ENCODE assay signal across 16 mouse cellular contexts in genomic region chr13:97461207-97461606, GRCm38 (mm10).
A peak's percentile ranks its signal among the peaks of the same experiment; 100 is the strongest.
DNase-seq lines count a peak whose midpoint lies in the region; ATAC-seq and TF ChIP-seq lines count a peak whose summit lies in the region.
"Had no signal": no experiment of that assay in that cellular context is flagged by ENCODE, and none has a peak within 500 bp of the region (broad histone marks: within the 10 kb centered on the region; RNA-seq: fewer than 3 reads in every experiment).

No protein-coding gene starts in this region.

- TF ChIP-seq CTCF in layer of hippocampus, adult 2 months (conservative IDR thresholded peaks at IDR 0.05): no peak

- H3K4me1 ChIP-seq in midbrain, embryonic 10.5 days: no peaks in the 10 kb centered on the region; the same call in 1 of the 2 replicates
- H3K4me1 ChIP-seq in midbrain, embryonic 16.5 days (ENCODE audit: control insufficient read depth, insufficient read depth, low read length): no peaks in the 10 kb centered on the region
- peaks cover 49% of the 10 kb centered on the region for H3K4me1 ChIP-seq in liver, embryonic 15.5 days (replicated peaks)
- H3K4me1 ChIP-seq: midbrain, embryonic 15.5 days; neural tube, embryonic 15.5 days had no signal

- no peak overlapping the region for H3K9ac ChIP-seq in midbrain, embryonic 16.5 days (ENCODE audit: low read depth, low read length)
- H3K9ac ChIP-seq in liver, embryonic 15.5 days: no peak overlapping the region
- H3K9ac ChIP-seq: forebrain, embryonic 15.5 days; midbrain, embryonic 15.5 days; neural tube, embryonic 15.5 days had no signal

- DNase-seq in layer of hippocampus, adult 2 months (ENCODE audit: low spot score in 2 of 2): no peak
- DNase-seq in layer of hippocampus, adult 18-20 months (ENCODE audit: low spot score in 2 of 2): no peak
- no peak for DNase-seq in midbrain, embryonic 10.5 days (ENCODE audit: low spot score)
- no peak for DNase-seq in c-Kit-positive CD71-positive TER-119-positive erythroid progenitor cells, embryonic 14.5 days (ENCODE audit: low spot score)
- no peak for DNase-seq in urinary bladder, postnatal 10 days (ENCODE audit: low spot score)
- DNase-seq: cerebellum, adult 8-10 months; kidney, adult 18-20 months; layer of hippocampus, postnatal 36 days; thymus, postnatal 4 days had no signal

- H3K27me3 ChIP-seq in midbrain, embryonic 10.5 days (ENCODE audit: low read depth, poor library complexity, severe bottlenecking): no peaks in the 10 kb centered on the region
- no peaks in the 10 kb centered on the region for H3K27me3 ChIP-seq in midbrain, embryonic 16.5 days (ENCODE audit: control insufficient read depth, insufficient read depth, low read depth, low read length)
- H3K27me3 ChIP-seq in liver, embryonic 15.5 days: no peaks in the 10 kb centered on the region
- H3K27me3 ChIP-seq: forebrain, embryonic 15.5 days; midbrain, embryonic 15.5 days; neural tube, embryonic 15.5 days had no signal

- no peaks in the 10 kb centered on the region for H3K36me3 ChIP-seq in midbrain, embryonic 10.5 days
- no peaks in the 10 kb centered on the region for H3K36me3 ChIP-seq in midbrain, embryonic 16.5 days (ENCODE audit: control insufficient read depth, insufficient read depth, low read length)
- H3K36me3 ChIP-seq in liver, embryonic 15.5 days (replicated peaks): no peaks in the 10 kb centered on the region
- H3K36me3 ChIP-seq: forebrain, embryonic 15.5 days; midbrain, embryonic 15.5 days; neural tube, embryonic 15.5 days had no signal

- peak overlapping the region; percentile 48 for H3K27ac ChIP-seq in layer of hippocampus, adult 2 months
- H3K27ac ChIP-seq in midbrain, embryonic 10.5 days (replicated peaks): peak overlapping the region; percentile 42; the same call in 1 of the 2 replicates
- H3K27ac ChIP-seq in midbrain, embryonic 16.5 days (ENCODE audit: low read length): no peak overlapping the region
- peak overlapping the region; percentile 69 for H3K27ac ChIP-seq in liver, embryonic 15.5 days (replicated peaks)
- H3K27ac ChIP-seq: forebrain, embryonic 15.5 days; kidney, postnatal 0 days; midbrain, embryonic 15.5 days; neural tube, embryonic 15.5 days had no signal

- 94% methylated on average over 4 of the region's 4 CpGs for WGBS in midbrain, embryonic 10.5 days
- WGBS in midbrain, embryonic 16.5 days: 93% methylated on average over 4 of the region's 4 CpGs
- 79% methylated on average over 4 of the region's 4 CpGs for WGBS in liver, embryonic 15.5 days (ENCODE audit: insufficient replicate concordance)

- H3K9me3 ChIP-seq in midbrain, embryonic 10.5 days (replicated peaks): no peaks in the 10 kb centered on the region
- no peaks in the 10 kb centered on the region for H3K9me3 ChIP-seq in midbrain, embryonic 16.5 days (replicated peaks; ENCODE audit: control insufficient read depth, low read length, poor library complexity, severe bottlenecking)
- no peaks in the 10 kb centered on the region for H3K9me3 ChIP-seq in liver, embryonic 15.5 days (replicated peaks)
- H3K9me3 ChIP-seq: forebrain, embryonic 15.5 days; midbrain, embryonic 15.5 days; neural tube, embryonic 15.5 days had no signal

- no peak overlapping the region for H3K4me3 ChIP-seq in layer of hippocampus, adult 2 months
- no peak overlapping the region for H3K4me3 ChIP-seq in midbrain, embryonic 10.5 days
- H3K4me3 ChIP-seq in midbrain, embryonic 16.5 days (ENCODE audit: low read depth, low read length): no peak overlapping the region
- H3K4me3 ChIP-seq in liver, embryonic 15.5 days (replicated peaks): no peak overlapping the region
- H3K4me3 ChIP-seq: erythroblast, embryonic 14.5 days; forebrain, embryonic 15.5 days; midbrain, embryonic 15.5 days; neural tube, embryonic 15.5 days had no signal

- H3K4me2 ChIP-seq in midbrain, embryonic 16.5 days (ENCODE audit: low read length): no peak overlapping the region
- H3K4me2 ChIP-seq in liver, embryonic 15.5 days: 0 out of 2 replicates have a peak overlapping the region, but pooled peaks have one; percentile 15
- H3K4me2 ChIP-seq: forebrain, embryonic 15.5 days; midbrain, embryonic 15.5 days; neural tube, embryonic 15.5 days had no signal

- no peak for ATAC-seq in midbrain, embryonic 16.5 days
- ATAC-seq in liver, embryonic 15.5 days (ENCODE audit: insufficient read depth): peak; percentile 47; the same call in 1 of the 2 replicates
- ATAC-seq: forebrain, embryonic 15.5 days; midbrain, embryonic 15.5 days had no signal
